Mouse (Mus musculus): ENCODE data around the gene Vdr.

GRCm38 (mm10) chr15:97863494-97863881, 46.9 kb downstream of the Vdr start:
- TF ChIP-seq POLR2A (IDR thresholded peaks at IDR 0.05; ENCODE audit: insufficient read depth, low read depth, low read length) (no peak), CTCF (IDR thresholded peaks at IDR 0.05) (no peak), EP300 (IDR thresholded peaks at IDR 0.05; ENCODE audit: insufficient read depth, low read depth, low read length) (no peak)

Measured in heart, adult 2 months (tissue).